Mouse (Mus musculus): ENCODE results near the gene Zfp831. TPM values are rescaled to one million over a fixed set of nuclear protein-coding genes. Genes with fewer than 3 reads are reported as not detected.

The Zfp831 gene
- polyA plus RNA-seq (2017; shearing (Covaris generic)), result 9.9 TPM

GRCm38 (mm10) chr2:174643448-174644144 is at the start of gene Zfp831:
TSS of gene Zfp831 (plus strand) at chr2:174643534.

Other genes starting within 250 kb of the Zfp831 start
- gene Nelfcd, start 227.7 kb upstream of the Zfp831 start, polyA plus RNA-seq (2017; shearing (Covaris generic)), result 40.1 TPM
- 35.1 TPM for gene Ctsz, start 204.5 kb upstream of the Zfp831 start, polyA plus RNA-seq (2017; shearing (Covaris generic))
- gene Tubb1, start 192.8 kb upstream of the Zfp831 start, polyA plus RNA-seq (2017; shearing (Covaris generic)), result not detected
- 255 TPM for gene Atp5e, start 179.4 kb upstream of the Zfp831 start, polyA plus RNA-seq (2017; shearing (Covaris generic))
- 60.5 TPM for gene Prelid3b, start 170.5 kb upstream of the Zfp831 start, polyA plus RNA-seq (2017; shearing (Covaris generic))
- gene Edn3, start 117.1 kb downstream of the Zfp831 start, polyA plus RNA-seq (2017; shearing (Covaris generic)), result not detected